Mouse (Mus musculus) neural tube, embryonic 14.5 days (tissue): ENCODE data around the gene Cyp2b9. TPM values are rescaled to one million over a fixed set of nuclear protein-coding genes. Genes with fewer than 3 reads are reported as not detected.
"Not testable (repeated sequence)": the region's sequence is repeated elsewhere in the genome, so short reads cannot be mapped to it uniquely, and the experiment has no call there.

Experiments used
- ATAC-seq: fragments of 200-750 bp; cut with Nextera tagmentation; 2 replicates; pipeline ENCODE4 v1.8.0; 2017; ENCODE audit warnings: low read depth, mild to moderate bottlenecking, moderate TSS enrichment, moderate library complexity
- H3K27ac ChIP-seq: fragments of 300-500 bp; sonication (generic); 2 replicates; pipeline ENCODE4 v1.5.1; 2014; ENCODE audit warnings: low read depth, mild to moderate bottlenecking, control low read depth, low read length, moderate library complexity, mixed read lengths
- H3K27me3 ChIP-seq: fragments of 300-500 bp; sonication (generic); 2 replicates; pipeline ENCODE4 v1.6.1; 2014; ENCODE audit warnings: low read length; ENCODE audit not compliant: control insufficient read depth, insufficient read depth
- H3K36me3 ChIP-seq: fragments of 300-500 bp; sonication (generic); 2 replicates; pipeline ENCODE4 v1.6.1; 2014; ENCODE audit warnings: low read length, mixed read lengths; ENCODE audit not compliant: control insufficient read depth, insufficient read depth
- H3K4me1 ChIP-seq: fragments of 300-500 bp; sonication (generic); 2 replicates; pipeline ENCODE4 v1.6.1; 2014; ENCODE audit warnings: low read length; ENCODE audit not compliant: control insufficient read depth, insufficient read depth
- H3K4me2 ChIP-seq: fragments of 300-500 bp; sonication (generic); 2 replicates; pipeline ENCODE4 v1.6.1; 2014; ENCODE audit warnings: mild to moderate bottlenecking, low read depth, low read length, control low read depth
- H3K4me3 ChIP-seq: fragments of 300-500 bp; sonication (generic); 2 replicates; pipeline ENCODE4 v1.5.1; 2014; ENCODE audit warnings: low read depth, low read length, control low read depth, mixed read lengths
- H3K9ac ChIP-seq: fragments of 300-500 bp; sonication (generic); replicated peaks from 2 replicates; pipeline ENCODE4 v1.6.1; 2014; ENCODE audit warnings: low read depth, mild to moderate bottlenecking, control low read depth, low read length, mixed read lengths
- H3K9me3 ChIP-seq: fragments of 300-500 bp; sonication (generic); 2 replicates; pipeline ENCODE4 v1.6.1; 2016; ENCODE audit warnings: low read length; ENCODE audit not compliant: control insufficient read depth
- WGBS: fragments of 180-500 bp; shearing (Covaris S2); extraction: QIAGEN DNeasy Blood & Tissue Kit; methylation state at CpG from one replicate; pipeline ENCODE4 v1.1.7; 2014; 5-methylcytosine and 5-hydroxymethylcytosine counted together
- polyA plus RNA-seq: library from polyadenylated mRNA; unstranded; fragments of >200 nt; fragmentation: Nextera tagmentation; extraction: Ambion mirVana; gene quantifications from 2 replicates; pipeline ENCODE4 v1.2.1, GENCODE M21; 2014

The Cyp2b9 gene
- polyA plus RNA-seq: not detected in 2 replicates

DNA sequence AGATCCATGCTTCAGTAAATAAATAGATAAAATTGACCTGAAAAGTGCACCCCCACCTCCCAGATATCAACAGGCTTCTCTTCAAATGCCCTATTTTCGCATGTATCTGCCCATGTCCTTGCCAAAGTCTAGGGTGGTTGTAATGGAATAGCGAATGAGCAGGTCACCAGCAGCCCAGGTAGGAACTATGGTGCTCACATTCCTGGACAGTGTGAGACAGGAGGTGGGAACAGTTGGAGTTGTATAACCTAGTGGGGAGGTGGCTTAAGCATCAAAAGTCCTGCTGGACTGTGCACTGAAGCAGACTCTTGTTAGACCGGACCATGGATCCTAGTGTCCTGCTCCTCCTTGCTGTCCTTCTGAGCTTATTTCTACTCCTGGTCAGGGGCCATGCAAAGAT, at the start of gene Cyp2b9:
Cyp2b9 (plus strand) TSS at position 301 of the 400 bp plus-strand sequence.
- not testable (repeated sequence) for H3K4me1 ChIP-seq, ATAC-seq, H3K27ac ChIP-seq, H3K4me3 ChIP-seq, H3K36me3 ChIP-seq, H3K9me3 ChIP-seq, H3K4me2 ChIP-seq, H3K9ac ChIP-seq, H3K27me3 ChIP-seq
- WGBS: 83% methylated on average over 2 of the region's 3 CpGs

- WGBS: no CpG with 5 or more reads among the region's 2 CpGs
- H3K9ac ChIP-seq, ATAC-seq, H3K4me2 ChIP-seq, H3K9me3 ChIP-seq, H3K4me1 ChIP-seq, H3K27ac ChIP-seq, H3K36me3 ChIP-seq, H3K4me3 ChIP-seq, H3K27me3 ChIP-seq: not testable (repeated sequence)
Observed at GRCm38 (mm10) chr7:26139623-26140022, 33.6 kb upstream of the Cyp2b9 start.

- ATAC-seq, H3K9me3 ChIP-seq, H3K36me3 ChIP-seq, H3K9ac ChIP-seq, H3K27ac ChIP-seq, H3K27me3 ChIP-seq, H3K4me2 ChIP-seq, H3K4me1 ChIP-seq, H3K4me3 ChIP-seq: not testable (repeated sequence)
- 50% methylated on average over 1 of the region's 3 CpGs for WGBS
Observed at GRCm38 (mm10) chr7:26143657-26144056, 29.6 kb upstream of the Cyp2b9 start.

DNA sequence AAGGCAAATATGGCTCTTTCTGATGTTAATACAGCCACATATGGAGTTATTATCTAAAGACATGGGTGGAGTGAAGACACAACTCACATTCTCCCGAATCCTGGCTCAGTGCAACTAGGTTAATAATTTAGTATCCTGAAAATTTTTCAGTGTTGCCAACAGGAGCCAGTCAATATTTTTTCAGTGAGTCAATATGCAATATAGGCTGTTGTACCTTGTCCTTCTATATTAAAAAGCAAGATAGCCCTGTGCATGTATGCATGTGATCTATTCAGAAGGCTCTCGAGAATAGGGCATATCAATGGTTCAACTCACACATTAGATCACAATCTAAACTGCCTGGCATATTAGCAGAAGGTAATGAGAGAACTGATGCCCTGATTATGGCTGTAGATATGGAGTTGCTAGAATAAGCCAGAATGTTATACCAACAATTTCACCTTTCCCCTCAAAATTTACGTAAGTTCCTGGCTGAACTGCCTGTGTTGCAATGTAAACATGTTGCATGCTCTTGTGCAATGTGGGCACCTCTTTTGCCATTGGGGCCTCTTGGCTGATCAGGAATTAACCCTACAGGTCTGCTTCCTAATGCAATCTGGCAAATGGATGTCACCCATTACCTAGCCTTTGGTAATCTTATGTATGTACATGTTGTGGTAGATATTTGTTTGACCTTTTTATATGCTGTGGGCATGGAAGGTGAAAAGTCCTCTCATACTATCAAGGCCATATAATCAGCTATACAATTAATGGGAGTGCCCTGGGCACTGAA, 4.3 kb upstream of the Cyp2b9 start:
- whole genome bisulfite sequencing: 82% methylated on average over 2 of the region's 3 CpGs
- not testable (repeated sequence) for H3K27ac ChIP-seq, H3K36me3 ChIP-seq, H3K4me1 ChIP-seq, H3K9me3 ChIP-seq, H3K4me3 ChIP-seq, ATAC-seq, H3K9ac ChIP-seq, H3K4me2 ChIP-seq, H3K27me3 ChIP-seq

DNA sequence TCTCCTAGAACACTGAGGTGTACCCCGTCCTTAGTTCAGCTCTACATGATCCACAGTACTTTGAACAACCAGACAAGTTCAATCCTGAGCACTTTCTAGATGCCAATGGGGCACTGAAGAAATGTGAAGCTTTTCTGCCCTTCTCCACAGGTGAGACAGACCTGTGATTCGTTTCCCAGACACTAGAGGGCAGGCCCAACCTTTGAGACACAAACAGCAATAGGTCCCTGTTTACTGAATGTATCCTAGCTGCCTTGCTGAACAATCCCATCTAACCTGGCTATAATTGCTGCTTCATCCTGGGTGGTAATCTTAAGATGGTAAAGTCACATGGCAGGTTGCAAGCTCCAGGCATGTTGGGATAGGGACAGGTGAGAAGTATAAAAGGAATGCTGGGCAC, 27.9 kb downstream of the Cyp2b9 start:
- WGBS: 29% methylated on average over 2 of the region's 2 CpGs
- H3K4me3 ChIP-seq: no peak overlapping the region
- H3K36me3 ChIP-seq: no peaks in the 10 kb centered on the region
- no peak overlapping the region for H3K27ac ChIP-seq
- peaks cover 9% of the 10 kb centered on the region; the same call in 1 of the 2 replicates for H3K9me3 ChIP-seq
- H3K9ac ChIP-seq: no peak overlapping the region
- H3K4me2 ChIP-seq: no peak overlapping the region
- H3K27me3 ChIP-seq: no peaks in the 10 kb centered on the region
- no peak for ATAC-seq
- no peaks in the 10 kb centered on the region for H3K4me1 ChIP-seq

DNA sequence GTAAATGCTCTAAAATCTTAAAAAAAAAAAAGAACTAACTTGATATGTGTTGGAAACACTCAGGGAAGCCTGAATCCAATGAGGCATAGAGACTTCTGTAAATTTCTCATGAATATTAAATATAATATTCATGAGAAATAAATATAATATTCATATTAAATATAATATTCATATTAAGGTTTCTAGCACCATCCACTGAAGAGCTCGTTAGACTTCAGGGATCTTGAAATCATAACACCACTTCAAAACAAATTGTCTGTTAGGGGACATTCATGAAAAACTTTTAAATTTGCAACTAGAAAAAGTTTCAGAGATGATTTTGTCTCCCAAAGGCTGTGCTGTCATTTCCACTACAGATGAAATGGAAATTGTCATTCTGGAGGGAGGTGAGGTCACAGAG, 86.8 kb downstream of the Cyp2b9 start, which contains the start of gene Vmn1r184:
Vmn1r184 (plus strand) TSS at position 301 of the 400 bp plus-strand sequence.
- H3K27ac ChIP-seq, H3K9me3 ChIP-seq, H3K9ac ChIP-seq, H3K4me1 ChIP-seq, H3K36me3 ChIP-seq, H3K4me3 ChIP-seq, ATAC-seq, H3K4me2 ChIP-seq, H3K27me3 ChIP-seq: not testable (repeated sequence)
- 79% methylated on average over 1 of the region's 1 CpGs for WGBS

Other genes with a start within 250 kb of the Cyp2b9 start
- not detected in 2 replicates for gene Cyp2b13, start 111.9 kb upstream of the Cyp2b9 start, polyA plus RNA-seq
- gene Vmn1r184, start 86.9 kb downstream of the Cyp2b9 start, polyA plus RNA-seq: not detected in 2 replicates
- gene Cyp2a4, start 133.8 kb downstream of the Cyp2b9 start, polyA plus RNA-seq: not detected in 2 replicates
- gene Nlrp9c, start 230.3 kb downstream of the Cyp2b9 start, polyA plus RNA-seq: not detected in 2 replicates